Mouse (Mus musculus) adrenal gland, postnatal 14 days (tissue): Measurements from ENCODE around the gene Tnfrsf8. TPM values are rescaled to one million over a fixed set of nuclear protein-coding genes. Genes with fewer than 3 reads are reported as not detected.

Source experiments
- DNase-seq: peaks from one replicate; pipeline ENCODE4 v3.0.0; 2021; ENCODE audit warnings: mixed read lengths
- total RNA-seq: library from RNA; stranded (reverse); gene quantifications from 2 replicates; pipeline ENCODE4 v1.2.3, GENCODE M21; 2021

Gene Tnfrsf8
- total RNA-seq, 1 experiment from 2014 or later = 0.30 TPM

DNA sequence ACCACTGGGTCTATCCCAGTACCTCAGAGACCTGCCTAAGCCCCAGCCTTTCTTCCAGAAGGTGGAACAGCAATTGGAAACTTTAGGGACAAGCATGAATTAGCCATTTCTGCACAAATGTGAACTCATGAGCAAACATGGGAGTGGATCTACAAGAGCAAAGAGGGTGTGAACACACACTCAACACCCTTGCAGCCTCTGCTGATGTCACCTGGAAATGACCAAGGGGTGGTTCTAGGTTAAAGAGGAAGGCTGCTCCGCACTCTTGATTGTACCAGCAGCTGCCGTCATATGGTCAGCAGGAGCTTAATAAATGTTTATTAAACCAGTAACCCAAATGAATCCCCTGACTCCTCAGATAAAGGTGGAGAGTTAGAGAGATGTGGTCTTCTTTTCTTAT is 84.3 kb downstream of the Tnfrsf8 start:
- no peak for DNase-seq

- DNase-seq = no peak
These were observed 85.3 kb downstream of the Tnfrsf8 start for GRCm38 (mm10) chr4:145229524-145230163.

- DNase-seq = no peak
These were observed 85.9 kb downstream of the Tnfrsf8 start for GRCm38 (mm10) chr4:145229051-145229450.

GRCm38 (mm10) chr4:145224613-145225012 is 90.4 kb downstream of the Tnfrsf8 start:
- DNase-seq = no peak

- DNase-seq = no peak
These were observed 92.9 kb downstream of the Tnfrsf8 start for GRCm38 (mm10) chr4:145222064-145222463.

- peak; percentile 21 for DNase-seq
These were observed 93.6 kb downstream of the Tnfrsf8 start for GRCm38 (mm10) chr4:145221379-145221778.

- no peak for DNase-seq
These were observed 95.0 kb downstream of the Tnfrsf8 start for GRCm38 (mm10) chr4:145220001-145220400.

DNA sequence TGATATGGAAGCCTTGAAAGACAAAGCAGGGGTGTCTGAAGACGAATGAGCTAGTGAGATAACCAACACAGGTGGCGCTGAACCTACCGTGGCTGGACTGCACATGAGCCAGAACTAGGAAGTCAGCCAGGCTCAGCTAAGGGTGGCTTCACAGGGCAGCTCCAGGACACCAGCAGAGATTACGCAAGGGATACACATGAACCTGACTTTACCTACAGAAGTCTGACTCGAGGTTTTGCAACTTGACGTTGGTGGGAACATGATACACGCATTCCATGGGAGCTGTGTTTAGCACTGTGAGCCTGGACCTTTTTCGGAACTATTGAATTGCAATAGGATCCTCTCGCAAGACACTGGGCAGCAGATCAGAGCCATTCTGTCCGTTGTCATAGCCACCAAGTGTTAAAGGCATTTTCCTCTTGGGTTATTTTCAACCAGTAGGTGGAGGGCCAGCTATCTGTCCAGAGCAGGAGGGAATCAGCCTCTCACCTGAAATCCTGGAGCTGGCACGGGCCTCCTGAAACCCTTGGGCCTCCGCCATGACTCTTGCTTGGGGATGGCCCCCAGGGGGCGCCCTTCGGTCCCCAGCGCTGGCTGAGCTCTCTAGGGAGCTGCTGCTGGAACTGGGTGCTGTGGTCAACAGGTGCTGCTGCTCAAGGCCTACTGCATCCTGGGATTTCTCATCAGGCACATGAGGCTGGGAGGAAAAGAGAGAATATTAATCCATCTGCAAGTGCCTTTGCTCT is 95.6 kb downstream of the Tnfrsf8 start:
- peak; percentile 72 for DNase-seq

- DNase-seq = no peak
These were observed 97.1 kb downstream of the Tnfrsf8 start for GRCm38 (mm10) chr4:145217837-145218236.

Other genes with a start within 250 kb of the Tnfrsf8 start
- gene Vps13d, start 120.2 kb downstream of the Tnfrsf8 start, total RNA-seq = 47.6 and 52.2 TPM in 2 replicates
- 6.3 and 9.0 TPM in 2 replicates for gene Tnfrsf1b, start 68.3 kb downstream of the Tnfrsf8 start, total RNA-seq
- 1.2 and 1.7 TPM in 2 replicates for gene Zfp990, start 195.6 kb upstream of the Tnfrsf8 start, total RNA-seq